ENCODE assay signal across 17 mouse cellular contexts in the genomic region with DNA sequence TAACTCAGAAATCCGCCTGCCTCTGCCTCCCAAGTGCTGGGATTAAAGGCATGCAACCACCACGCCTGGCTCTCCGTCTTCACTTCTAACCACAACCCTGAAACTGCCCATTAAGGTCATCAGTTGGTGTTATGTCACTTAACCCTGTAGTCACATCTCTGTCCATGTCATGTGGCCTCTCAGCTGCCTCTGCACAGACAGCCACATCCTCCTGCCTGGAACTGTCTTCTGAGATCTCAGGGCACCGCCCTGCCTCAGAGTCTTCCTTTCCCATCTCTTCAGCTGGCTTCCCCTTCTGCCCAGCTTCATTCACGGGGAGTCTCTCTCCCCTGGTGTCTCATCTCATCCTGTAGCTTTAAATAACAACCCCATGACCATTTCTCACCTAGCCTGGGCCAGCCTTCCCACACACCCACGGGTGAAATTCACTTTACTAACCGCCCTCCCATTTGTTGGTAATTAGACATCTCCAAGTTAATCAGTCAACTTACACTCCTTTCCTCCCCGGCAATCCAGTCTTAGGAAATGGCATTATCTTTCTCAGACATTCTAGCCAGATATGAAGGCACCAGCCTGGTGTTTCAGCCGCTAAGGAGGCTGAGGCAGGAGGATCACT. TPM values are rescaled to one million over a fixed set of nuclear protein-coding genes. Genes with fewer than 3 reads are reported as not detected.
DNase-seq lines count a peak whose midpoint lies in the region; ATAC-seq and TF ChIP-seq lines count a peak whose summit lies in the region.
"Had no signal": no experiment of that assay in that cellular context is flagged by ENCODE, and none has a peak within 500 bp of the region (broad histone marks: within the 10 kb centered on the region; RNA-seq: fewer than 3 reads in every experiment).

No protein-coding gene starts in this region.

- TF ChIP-seq POLR2A in heart, adult 2 months (IDR thresholded peaks at IDR 0.05; ENCODE audit: insufficient read depth, low read depth, low read length) = 0 out of 2 replicates have a peak, but pooled peaks have one; percentile 16

- intact Hi-C loops in heart, adult 2 months (cut with DNase I) = no loop called here
- intact Hi-C loops in left cerebral cortex, postnatal 10 days (cut with DNase I) = no loop called here

- H3K27me3 ChIP-seq in heart, adult 2 months (ENCODE audit: control insufficient read depth, insufficient read depth, low read length) = no peaks in the 10 kb centered on the region
- no peaks in the 10 kb centered on the region for H3K27me3 ChIP-seq in heart, embryonic 10.5 days (ENCODE audit: insufficient read depth, poor library complexity, severe bottlenecking)
- no peaks in the 10 kb centered on the region for H3K27me3 ChIP-seq in kidney, embryonic 16.5 days (ENCODE audit: insufficient read depth, low read length)
- H3K27me3 ChIP-seq: embryonic facial prominence, embryonic 13.5 days; heart, embryonic 13.5 days; limb, embryonic 15.5 days had no signal

- DNase-seq in heart, adult 2 months = peak in 1 of 2 experiments; percentile 52
- no peak for DNase-seq in heart, embryonic 10.5 days (ENCODE audit: low spot score)
- peak; percentile 41 to 48 for DNase-seq in lung, adult 18-20 months
- no peak for DNase-seq in lung, postnatal 10 days
- DNase-seq in natural killer cell, adult 2 months (ENCODE audit: low spot score in 2 of 2) = peak; percentile 33 to 60
- no peak for DNase-seq in spleen, postnatal 4 days (ENCODE audit: low spot score in 2 of 2)
- no peak for DNase-seq in left cerebral cortex, postnatal 10 days (ENCODE audit: extremely low spot score in 1 of 2, low spot score in 2 of 2)
- DNase-seq: cerebellum, adult 2 months; gastrocnemius, postnatal 14 days; thymus, postnatal 25 days had no signal

- no peak overlapping the region for H3K4me3 ChIP-seq in heart, adult 2 months
- H3K4me3 ChIP-seq in heart, embryonic 10.5 days = no peak overlapping the region
- no peak overlapping the region for H3K4me3 ChIP-seq in kidney, embryonic 16.5 days (ENCODE audit: low read length)
- H3K4me3 ChIP-seq: embryonic facial prominence, embryonic 13.5 days; heart, embryonic 13.5 days; layer of hippocampus, adult 2 months; limb, embryonic 15.5 days; midbrain, embryonic 10.5 days had no signal

- H3K4me2 ChIP-seq in kidney, embryonic 16.5 days (replicated peaks; ENCODE audit: low read depth, low read length) = no peak overlapping the region
- H3K4me2 ChIP-seq: embryonic facial prominence, embryonic 13.5 days; heart, embryonic 13.5 days; limb, embryonic 15.5 days had no signal

- WGBS in heart, adult 2 months = 71% methylated on average over 9 of the region's 9 CpGs
- 64% methylated on average over 9 of the region's 9 CpGs for WGBS in heart, embryonic 10.5 days
- WGBS in kidney, embryonic 16.5 days = 68% methylated on average over 9 of the region's 9 CpGs

- H3K9me3 ChIP-seq in heart, embryonic 10.5 days = no peaks in the 10 kb centered on the region
- no peaks in the 10 kb centered on the region for H3K9me3 ChIP-seq in kidney, embryonic 16.5 days (ENCODE audit: low read length)
- H3K9me3 ChIP-seq: embryonic facial prominence, embryonic 13.5 days; heart, embryonic 13.5 days; limb, embryonic 15.5 days; midbrain, embryonic 10.5 days had no signal

- TF ChIP-seq EP300 in heart, adult 2 months (IDR thresholded peaks at IDR 0.05; ENCODE audit: insufficient read depth, low read depth, low read length) = no peak

- no peak for ATAC-seq in kidney, embryonic 16.5 days (ENCODE audit: low FRiP score, low TSS enrichment)
- ATAC-seq: inflammation-experienced regulatory T-cells, adult 6 months had no signal

- no peaks in the 10 kb centered on the region for H3K36me3 ChIP-seq in heart, adult 2 months (ENCODE audit: control insufficient read depth, insufficient read depth, low read length)
- no peaks in the 10 kb centered on the region for H3K36me3 ChIP-seq in heart, embryonic 10.5 days
- no peaks in the 10 kb centered on the region for H3K36me3 ChIP-seq in kidney, embryonic 16.5 days (ENCODE audit: insufficient read depth, low read length)
- H3K36me3 ChIP-seq: embryonic facial prominence, embryonic 13.5 days; heart, embryonic 13.5 days; midbrain, embryonic 10.5 days had no signal

- no peaks in the 10 kb centered on the region for H3K79me2 ChIP-seq in heart, adult 2 months (replicated peaks; ENCODE audit: control insufficient read depth, insufficient read depth, low read length)

- H3K4me1 ChIP-seq in heart, adult 2 months (ENCODE audit: control insufficient read depth, insufficient read depth, low read length) = peaks cover 9% of the 10 kb centered on the region
- H3K4me1 ChIP-seq in heart, embryonic 10.5 days = peaks cover 25% of the 10 kb centered on the region
- peaks cover 18% of the 10 kb centered on the region for H3K4me1 ChIP-seq in kidney, embryonic 16.5 days (ENCODE audit: insufficient read depth, low read length)

- H3K9ac ChIP-seq in heart, adult 2 months (ENCODE audit: low read depth, low read length) = no peak overlapping the region
- H3K9ac ChIP-seq in kidney, embryonic 16.5 days (replicated peaks; ENCODE audit: low read length) = no peak overlapping the region
- H3K9ac ChIP-seq: embryonic facial prominence, embryonic 13.5 days; limb, embryonic 15.5 days had no signal

- no peak for TF ChIP-seq CTCF in heart, adult 2 months (IDR thresholded peaks at IDR 0.05)

- H3K27ac ChIP-seq in heart, adult 2 months = no peak overlapping the region
- H3K27ac ChIP-seq in heart, embryonic 10.5 days = no peak overlapping the region
- 0 out of 2 replicates have a peak overlapping the region, but pooled peaks have one; percentile 9 for H3K27ac ChIP-seq in kidney, embryonic 16.5 days (ENCODE audit: low read length)
- H3K27ac ChIP-seq: embryonic facial prominence, embryonic 13.5 days; heart, embryonic 13.5 days; layer of hippocampus, adult 2 months; limb, embryonic 15.5 days; midbrain, embryonic 10.5 days had no signal

RNA-seq across cellular contexts. Expression of gene Tnfsf12, which starts 3.3 kb away (rescaled TPM):
- total RNA-seq in heart, adult 2 months (2021) = 10 to 100 TPM; 18.4 to 21.9 TPM
- polyA plus RNA-seq in heart, adult 2 months (2012; rRNA removed) = 29.2 and 32.0 TPM in 2 replicates
- polyA plus RNA-seq in heart, embryonic 10.5 days (2016; fragmentation: Nextera tagmentation; extraction: Ambion mirVana) = 3.0 and 4.7 TPM in 2 replicates
- 8.8 and 11.5 TPM in 2 replicates for polyA plus RNA-seq in kidney, embryonic 16.5 days (2015; fragmentation: Nextera tagmentation; extraction: Ambion mirVana)
- total RNA-seq in left cerebral cortex, postnatal 10 days (2021) = 1 to 10 TPM; 7.4 TPM
- polyA plus RNA-seq: inflammation-experienced regulatory T-cells, adult 6 months had no signal

RNA-seq across cellular contexts. Expression of gene Tnfsfm13, which starts 3.6 kb away (rescaled TPM):
- total RNA-seq in heart, adult 2 months (2021) = 1 to 10 TPM; 2.8 to 3.2 TPM
- 3.7 and 4.7 TPM in 2 replicates for polyA plus RNA-seq in heart, adult 2 months (2012; rRNA removed)
- polyA plus RNA-seq in heart, embryonic 10.5 days (2016; fragmentation: Nextera tagmentation; extraction: Ambion mirVana) = 1.8 and 2.2 TPM in 2 replicates
- polyA plus RNA-seq in kidney, embryonic 16.5 days (2015; fragmentation: Nextera tagmentation; extraction: Ambion mirVana) = 4.6 and 6.1 TPM in 2 replicates
- total RNA-seq in left cerebral cortex, postnatal 10 days (2021) = 1 to 10 TPM in 1 of 2 experiments, under 1 TPM in 1; 0.81 to 1.5 TPM
- polyA plus RNA-seq: inflammation-experienced regulatory T-cells, adult 6 months had no signal

RNA-seq across cellular contexts. Expression of gene Tnfsf13, which starts 6.7 kb away (rescaled TPM):
- 1 to 10 TPM; 1.4 to 3.2 TPM for total RNA-seq in heart, adult 2 months (2021)
- 2.9 and 4.0 TPM in 2 replicates for polyA plus RNA-seq in heart, adult 2 months (2012; rRNA removed)
- 0.25 TPM in 1 of 2 replicates, not detected in the other for polyA plus RNA-seq in heart, embryonic 10.5 days (2016; fragmentation: Nextera tagmentation; extraction: Ambion mirVana)
- 0.66 and 1.2 TPM in 2 replicates for polyA plus RNA-seq in kidney, embryonic 16.5 days (2015; fragmentation: Nextera tagmentation; extraction: Ambion mirVana)
- 1 to 10 TPM in 1 of 2 experiments, under 1 TPM in 1; 0.39 to 1.6 TPM for total RNA-seq in left cerebral cortex, postnatal 10 days (2021)
- polyA plus RNA-seq: inflammation-experienced regulatory T-cells, adult 6 months had no signal

RNA-seq across cellular contexts. Expression of gene Senp3, which starts 10.4 kb away (rescaled TPM):
- 10 to 100 TPM; 31.1 to 33.2 TPM for total RNA-seq in heart, adult 2 months (2021)
- 35.1 and 51.8 TPM in 2 replicates for polyA plus RNA-seq in heart, adult 2 months (2012; rRNA removed)
- polyA plus RNA-seq in heart, embryonic 10.5 days (2016; fragmentation: Nextera tagmentation; extraction: Ambion mirVana) = 95.3 and 108 TPM in 2 replicates
- 96.5 and 98.4 TPM in 2 replicates for polyA plus RNA-seq in kidney, embryonic 16.5 days (2015; fragmentation: Nextera tagmentation; extraction: Ambion mirVana)
- total RNA-seq in left cerebral cortex, postnatal 10 days (2021) = 100 to 1,000 TPM in 1 of 2 experiments, 10 to 100 TPM in 1; 96.9 to 103 TPM

RNA-seq across cellular contexts. Expression of gene Eif4a1, which starts 20.1 kb away (rescaled TPM):
- total RNA-seq in heart, adult 2 months (2021) = 100 to 1,000 TPM; 173 to 198 TPM
- 147 and 250 TPM in 2 replicates for polyA plus RNA-seq in heart, adult 2 months (2012; rRNA removed)
- 481 and 586 TPM in 2 replicates for polyA plus RNA-seq in heart, embryonic 10.5 days (2016; fragmentation: Nextera tagmentation; extraction: Ambion mirVana)
- 571 and 587 TPM in 2 replicates for polyA plus RNA-seq in kidney, embryonic 16.5 days (2015; fragmentation: Nextera tagmentation; extraction: Ambion mirVana)
- 100 to 1,000 TPM; 455 to 466 TPM for total RNA-seq in left cerebral cortex, postnatal 10 days (2021)

Comparison
In these comparisons a context has a peak if more than half of its experiments do, and no peak if none do; other contexts are left out.
1. DNase-seq: peak in lung, adult 18-20 months (2 of 2) and natural killer cell, adult 2 months (2 of 2); none in heart, embryonic 10.5 days (single experiment), lung, postnatal 10 days (single experiment), spleen, postnatal 4 days (0 of 2) and left cerebral cortex, postnatal 10 days (0 of 2).